Mouse (Mus musculus) olfactory bulb, adult 2 months (tissue): ENCODE results near the gene Sost.

Source experiments
- CTCF ChIP-seq: fragments of 200-500 bp; IDR thresholded peaks from 2 replicates; pipeline ENCODE4 v1.5.1; 2012; ENCODE audit warnings: low read depth, mild to moderate bottlenecking, low read length, moderate library complexity; ENCODE audit not compliant: insufficient read depth
- POLR2A ChIP-seq: fragments of 200-500 bp; IDR thresholded peaks from 2 replicates; pipeline ENCODE4 v1.6.1; 2012; ENCODE audit warnings: mild to moderate bottlenecking, low read depth, low read length, moderate library complexity; ENCODE audit not compliant: insufficient read depth

- no peak for TF ChIP-seq CTCF
- no peak for TF ChIP-seq POLR2A
These were observed 3.8 kb downstream of the Sost start for GRCm38 (mm10) chr11:101963043-101963442.
